Mouse (Mus musculus) bone marrow macrophage, adult 2 months (primary cell): ENCODE measurements around the gene Espl1.

ENCODE experiments used
- CTCF ChIP-seq: IDR thresholded peaks from 2 replicates; pipeline ENCODE4 v1.5.1; 2012; ENCODE audit warnings: low read depth, mild to moderate bottlenecking, low read length, moderate library complexity
- POLR2A ChIP-seq: IDR thresholded peaks from 2 replicates; pipeline ENCODE4 v1.6.1; 2012; ENCODE audit warnings: mild to moderate bottlenecking, low read depth, low read length, borderline replicate concordance

DNA sequence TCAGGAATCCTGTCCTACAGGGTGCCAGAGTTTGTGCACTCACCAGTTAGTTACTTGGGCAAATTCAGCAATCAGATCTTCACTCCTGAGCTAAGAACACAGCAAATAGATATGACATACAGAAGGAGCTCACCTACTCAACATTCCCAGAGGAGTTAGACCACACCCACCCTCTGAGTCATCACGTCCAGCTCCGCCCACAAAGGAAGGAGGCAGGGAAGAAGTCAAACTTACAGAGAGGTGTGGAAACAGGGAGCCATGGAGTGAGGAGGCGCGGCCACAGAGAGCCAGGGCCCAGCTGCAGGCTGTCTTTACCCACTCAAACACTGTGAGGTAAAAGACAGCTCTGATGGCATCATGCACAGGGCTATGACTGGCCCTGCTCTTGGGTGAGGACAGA, 50.4 kb downstream of the Espl1 start:
- no peak for TF ChIP-seq POLR2A
- no peak for TF ChIP-seq CTCF
